Mouse (Mus musculus): Measurements from ENCODE around the gene Gm28551. TPM values are rescaled to one million over a fixed set of nuclear protein-coding genes. Genes with fewer than 3 reads are reported as not detected.
"Not testable (repeated sequence)": the region's sequence is repeated elsewhere in the genome, so short reads cannot be mapped to it uniquely, and the experiment has no call there.

Gene Gm28551
- polyA plus RNA-seq, 1 experiment from 2014 or later, result 0.45 TPM

DNA sequence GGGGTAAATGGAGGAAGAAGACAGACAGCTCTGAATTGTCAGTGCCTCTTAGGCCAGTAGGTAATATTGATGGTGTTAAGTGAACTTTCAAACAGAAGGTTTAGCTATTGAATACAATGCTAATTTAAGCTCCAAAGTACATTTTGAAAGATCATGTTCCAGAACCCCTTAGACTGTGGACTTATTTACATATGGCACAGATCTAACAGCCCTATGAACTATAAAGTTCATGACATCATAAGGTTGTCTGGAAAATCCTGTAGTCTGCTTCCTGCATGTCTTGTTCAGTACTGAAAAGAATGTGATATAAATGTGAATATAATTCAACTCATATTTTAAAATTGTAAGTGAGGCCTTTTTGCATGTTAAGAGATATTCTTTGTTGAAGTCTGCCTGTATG is 6.5 kb upstream of the Gm28551 start:
- no peaks in the 10 kb centered on the region for H3K27me3 ChIP-seq (replicated peaks; ENCODE audit: insufficient read depth, low read length)
- H3K9me3 ChIP-seq (ENCODE audit: low read length), result no peaks in the 10 kb centered on the region
- H3K9ac ChIP-seq (replicated peaks; ENCODE audit: low read depth), result no peak overlapping the region
- no peak overlapping the region for H3K4me3 ChIP-seq (ENCODE audit: low read depth, low read length)
- H3K36me3 ChIP-seq (ENCODE audit: insufficient read depth, low read length), result no peaks in the 10 kb centered on the region
- H3K4me2 ChIP-seq (replicated peaks; ENCODE audit: low read depth, low read length), result no peak overlapping the region
- no peak overlapping the region for H3K27ac ChIP-seq (ENCODE audit: low read length)
- DNase-seq (ENCODE audit: low spot score) (no peak), ATAC-seq (no peak)
- H3K4me1 ChIP-seq (ENCODE audit: insufficient read depth, low read depth, low read length), result no peaks in the 10 kb centered on the region
- TF ChIP-seq CTCF (IDR thresholded peaks at IDR 0.05) (no peak), EP300 (IDR thresholded peaks at IDR 0.05) (no peak)

DNA sequence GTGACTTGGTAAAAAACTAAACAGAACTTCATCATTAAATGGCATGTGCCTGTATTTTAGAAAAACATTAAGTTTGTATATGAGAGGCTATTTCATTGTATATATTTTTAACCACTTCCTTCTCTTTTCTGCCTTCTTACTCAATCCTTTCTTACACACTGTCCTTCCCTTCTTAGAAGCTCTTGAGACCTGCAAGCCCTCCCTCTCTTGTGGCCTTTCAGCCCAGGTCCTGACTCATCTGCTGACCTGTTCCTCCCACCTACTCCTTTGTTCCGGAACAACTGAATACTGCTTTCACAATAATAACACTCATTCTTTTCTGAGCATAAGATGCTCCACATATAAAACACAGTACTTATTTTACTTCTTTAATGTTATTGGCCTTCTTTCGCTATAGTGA is 11.4 kb downstream of the Gm28551 start:
- ATAC-seq (no peak), DNase-seq (ENCODE audit: low spot score) (no peak)
- Histone ChIP-seq H3K27ac (ENCODE audit: low read length) (no peak overlapping the region), H3K4me2 (replicated peaks; ENCODE audit: low read depth, low read length) (no peak overlapping the region), H3K4me1 (ENCODE audit: insufficient read depth, low read depth, low read length) (no peaks in the 10 kb centered on the region), H3K9me3 (ENCODE audit: low read length) (no peaks in the 10 kb centered on the region; the same call in 1 of the 2 replicates), H3K27me3 (replicated peaks; ENCODE audit: insufficient read depth, low read length) (no peaks in the 10 kb centered on the region), H3K36me3 (ENCODE audit: insufficient read depth, low read length) (peaks cover 8% of the 10 kb centered on the region; the same call in 1 of the 2 replicates), H3K9ac (replicated peaks; ENCODE audit: low read depth) (no peak overlapping the region), H3K4me3 (ENCODE audit: low read depth, low read length) (no peak overlapping the region)
- WGBS, result 95% methylated on average over 2 of the region's 2 CpGs
- TF ChIP-seq CTCF (IDR thresholded peaks at IDR 0.05) (no peak), EP300 (IDR thresholded peaks at IDR 0.05) (no peak)

DNA sequence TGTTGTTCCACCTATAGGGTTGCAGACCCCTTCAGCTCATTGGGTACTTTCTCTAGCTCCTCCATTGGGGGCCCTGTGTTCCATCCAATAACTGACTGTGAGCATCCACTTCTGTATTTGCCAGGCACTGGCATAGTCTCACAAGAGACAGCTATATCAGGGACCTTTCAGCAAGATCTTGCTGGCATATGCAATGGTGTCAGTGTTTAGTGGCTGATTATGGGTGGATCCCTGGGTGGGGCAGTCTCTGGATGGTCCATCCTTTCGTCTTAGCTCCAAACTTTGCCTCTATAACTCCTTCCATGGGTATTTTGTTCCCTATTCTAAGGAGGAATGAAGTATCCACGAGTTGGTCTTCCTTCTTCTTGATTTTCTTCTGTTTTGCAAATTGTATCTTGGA is 15.1 kb downstream of the Gm28551 start:
- H3K4me1 ChIP-seq (ENCODE audit: insufficient read depth, low read depth, low read length); DNase-seq (ENCODE audit: low spot score); H3K27me3 ChIP-seq (replicated peaks; ENCODE audit: insufficient read depth, low read length); H3K9ac ChIP-seq (replicated peaks; ENCODE audit: low read depth); H3K9me3 ChIP-seq (ENCODE audit: low read length); ATAC-seq; H3K4me2 ChIP-seq (replicated peaks; ENCODE audit: low read depth, low read length); H3K4me3 ChIP-seq (ENCODE audit: low read depth, low read length); H3K36me3 ChIP-seq (ENCODE audit: insufficient read depth, low read length); H3K27ac ChIP-seq (ENCODE audit: low read length): not testable (repeated sequence)
- 68% methylated on average over 2 of the region's 2 CpGs for WGBS

DNA sequence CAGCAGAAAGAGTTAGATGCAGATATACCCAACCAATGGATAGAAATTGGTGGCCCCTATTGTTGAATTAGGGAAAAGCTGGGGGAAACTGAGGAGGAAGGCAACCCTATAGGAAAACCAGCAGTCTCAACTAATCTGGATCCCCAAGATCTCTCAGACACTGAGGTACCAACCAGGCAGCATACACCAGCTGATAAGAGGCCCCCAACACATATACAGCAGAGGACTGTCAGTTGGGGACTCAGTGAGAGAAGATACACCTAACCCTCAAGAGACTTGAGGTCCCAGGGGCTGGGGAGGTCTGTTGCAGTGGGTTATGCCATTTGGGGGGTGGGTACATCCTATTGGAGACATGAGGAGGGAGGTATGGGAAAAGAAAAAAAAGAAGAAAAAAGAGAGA is 17.0 kb downstream of the Gm28551 start:
- ATAC-seq, result no peak
- H3K4me3 ChIP-seq (ENCODE audit: low read depth, low read length), result no peak overlapping the region
- H3K27ac ChIP-seq (ENCODE audit: low read length), result no peak overlapping the region
- no peak overlapping the region for H3K9ac ChIP-seq (replicated peaks; ENCODE audit: low read depth)
- no peaks in the 10 kb centered on the region for H3K4me1 ChIP-seq (ENCODE audit: insufficient read depth, low read depth, low read length)
- DNase-seq (ENCODE audit: low spot score), result no peak
- no peak overlapping the region for H3K4me2 ChIP-seq (replicated peaks; ENCODE audit: low read depth, low read length)
- no peaks in the 10 kb centered on the region for H3K27me3 ChIP-seq (replicated peaks; ENCODE audit: insufficient read depth, low read length)
- TF ChIP-seq EP300 (IDR thresholded peaks at IDR 0.05), result no peak
- no peak for TF ChIP-seq CTCF (IDR thresholded peaks at IDR 0.05)
- no peaks in the 10 kb centered on the region for H3K36me3 ChIP-seq (ENCODE audit: insufficient read depth, low read length)
- H3K9me3 ChIP-seq (ENCODE audit: low read length), result no peaks in the 10 kb centered on the region

DNA sequence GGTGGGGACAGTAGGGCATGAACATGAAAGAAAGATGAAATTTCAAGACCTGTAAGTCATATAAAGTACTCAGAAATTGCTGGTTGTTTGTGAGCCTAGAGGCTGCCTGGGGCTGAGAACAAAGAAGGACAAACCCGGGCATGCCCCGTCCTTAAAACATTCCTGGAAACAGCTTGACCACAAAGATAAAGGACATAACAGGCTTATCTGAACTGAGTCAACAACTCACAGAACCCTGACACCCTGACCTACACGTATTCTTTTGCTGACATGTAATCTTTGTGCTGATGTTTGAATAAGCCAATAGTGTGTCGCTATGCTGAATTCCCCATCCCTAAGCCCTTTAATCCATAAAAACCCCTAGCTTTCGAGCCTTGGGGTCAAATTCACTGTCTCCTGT is 18.9 kb downstream of the Gm28551 start:
- not testable (repeated sequence) for H3K27me3 ChIP-seq (replicated peaks; ENCODE audit: insufficient read depth, low read length); H3K36me3 ChIP-seq (ENCODE audit: insufficient read depth, low read length); H3K4me1 ChIP-seq (ENCODE audit: insufficient read depth, low read depth, low read length); ATAC-seq; DNase-seq (ENCODE audit: low spot score); H3K27ac ChIP-seq (ENCODE audit: low read length); H3K9ac ChIP-seq (replicated peaks; ENCODE audit: low read depth); H3K4me2 ChIP-seq (replicated peaks; ENCODE audit: low read depth, low read length); H3K9me3 ChIP-seq (ENCODE audit: low read length); H3K4me3 ChIP-seq (ENCODE audit: low read depth, low read length)
- WGBS, result 46% methylated on average over 5 of the region's 5 CpGs

DNA sequence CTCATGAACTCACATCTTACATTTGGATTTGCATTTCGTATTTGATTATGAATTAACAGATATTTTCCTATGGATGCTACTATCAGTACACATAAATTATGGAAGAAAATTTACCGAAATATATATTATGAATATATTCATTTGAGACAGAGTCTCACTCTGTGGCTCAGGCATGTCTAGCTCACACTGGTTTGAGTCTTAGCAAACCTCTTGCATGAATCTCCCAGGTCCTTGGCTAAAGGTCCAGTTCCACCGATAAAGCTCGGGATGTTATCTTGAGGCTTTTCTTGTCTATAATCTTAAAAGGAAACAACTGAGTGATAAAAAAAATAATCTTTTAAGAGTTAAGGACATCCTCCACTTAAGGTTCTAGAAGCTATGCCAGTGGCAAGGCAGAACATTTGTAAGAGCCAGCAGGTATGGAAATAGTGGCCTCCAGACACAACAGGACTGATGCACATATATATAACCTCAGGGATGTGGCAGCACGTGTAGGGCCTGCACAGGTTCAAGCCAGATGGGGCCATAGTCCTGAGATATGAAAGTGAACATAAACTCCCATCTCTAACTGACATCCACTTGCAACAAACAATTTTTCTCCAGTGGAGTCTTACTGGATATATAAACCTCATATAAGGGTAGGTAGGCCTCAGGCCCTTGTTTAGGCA is 27.5 kb downstream of the Gm28551 start:
- no peak overlapping the region for H3K27ac ChIP-seq (ENCODE audit: low read length)
- no peak for DNase-seq (ENCODE audit: low spot score)
- H3K4me2 ChIP-seq (replicated peaks; ENCODE audit: low read depth, low read length), result no peak overlapping the region
- H3K9ac ChIP-seq (replicated peaks; ENCODE audit: low read depth), result no peak overlapping the region
- no peaks in the 10 kb centered on the region for H3K4me1 ChIP-seq (ENCODE audit: insufficient read depth, low read depth, low read length)
- H3K9me3 ChIP-seq (ENCODE audit: low read length), result no peaks in the 10 kb centered on the region
- 83% methylated on average over 5 of the region's 5 CpGs for WGBS
- no peak overlapping the region for H3K4me3 ChIP-seq (ENCODE audit: low read depth, low read length)
- no peak for ATAC-seq
- no peaks in the 10 kb centered on the region for H3K27me3 ChIP-seq (replicated peaks; ENCODE audit: insufficient read depth, low read length)
- no peak for TF ChIP-seq EP300 (IDR thresholded peaks at IDR 0.05)
- no peak for TF ChIP-seq CTCF (IDR thresholded peaks at IDR 0.05)
- no peaks in the 10 kb centered on the region for H3K36me3 ChIP-seq (ENCODE audit: insufficient read depth, low read length)

DNA sequence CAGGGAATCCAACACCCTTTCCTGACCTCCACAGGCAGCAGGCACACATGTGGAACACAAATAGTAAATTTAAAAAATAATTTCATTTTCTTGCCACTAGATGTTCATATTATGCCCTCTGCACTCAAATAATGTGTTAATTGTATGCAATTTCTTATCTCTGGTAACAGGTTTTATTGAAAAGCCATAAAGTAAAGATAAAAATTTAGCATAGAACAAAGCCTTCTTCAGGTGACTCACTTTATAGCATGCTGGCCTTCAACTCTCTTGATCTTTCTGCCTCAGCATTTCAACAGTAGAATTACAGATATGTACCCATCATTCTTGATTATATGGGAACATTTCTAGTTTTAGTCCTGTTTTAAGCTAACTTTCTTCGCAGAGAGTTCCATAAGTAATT is 28.2 kb downstream of the Gm28551 start:
- H3K36me3 ChIP-seq (ENCODE audit: insufficient read depth, low read length), result no peaks in the 10 kb centered on the region
- H3K27me3 ChIP-seq (replicated peaks; ENCODE audit: insufficient read depth, low read length), result no peaks in the 10 kb centered on the region
- TF ChIP-seq EP300 (IDR thresholded peaks at IDR 0.05) (no peak), CTCF (IDR thresholded peaks at IDR 0.05) (no peak)
- H3K27ac ChIP-seq (ENCODE audit: low read length), result no peak overlapping the region
- no peak overlapping the region for H3K4me2 ChIP-seq (replicated peaks; ENCODE audit: low read depth, low read length)
- WGBS, result 98% methylated on average over 1 of the region's 1 CpGs
- ATAC-seq (no peak), DNase-seq (ENCODE audit: low spot score) (no peak)
- H3K9me3 ChIP-seq (ENCODE audit: low read length), result no peaks in the 10 kb centered on the region
- H3K9ac ChIP-seq (replicated peaks; ENCODE audit: low read depth), result no peak overlapping the region
- H3K4me1 ChIP-seq (ENCODE audit: insufficient read depth, low read depth, low read length), result no peaks in the 10 kb centered on the region
- H3K4me3 ChIP-seq (ENCODE audit: low read depth, low read length), result no peak overlapping the region
